Mouse (Mus musculus): ENCODE measurements at regions not wholly inside any gene's neighbourhood (a gene's known extent, or its start where the extent isn't known, plus 50 kb on each side); places are given as distances from the start of the nearest gene placed in this dataset.
A peak's percentile ranks its signal among the peaks of the same experiment; 100 is the strongest.

DNA sequence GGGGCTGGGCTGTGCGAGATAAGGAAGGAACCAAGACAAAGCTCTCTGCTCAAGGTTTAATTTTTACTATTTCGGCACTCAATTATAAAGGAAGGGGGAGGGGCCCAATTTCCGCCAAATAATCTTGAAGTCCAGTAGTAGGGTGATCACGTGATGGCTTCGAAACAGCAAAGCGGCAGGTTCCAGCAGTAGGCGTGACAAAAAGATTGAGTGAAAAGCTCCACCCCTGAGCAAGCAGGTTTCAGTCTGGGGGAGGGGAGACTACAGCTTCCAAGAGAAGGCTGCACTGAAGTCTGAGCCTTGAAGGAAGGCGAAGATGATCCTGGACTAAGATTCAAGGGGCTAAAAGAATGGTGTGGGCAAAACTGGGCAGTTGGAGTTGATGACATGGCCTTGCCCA lies 222.9 kb downstream of the Enc1 start:
- Histone ChIP-seq H3K27ac (ENCODE audit: control insufficient read depth, insufficient read depth, low read depth, low read length) (no peak overlapping the region), H3K4me1 (ENCODE audit: control insufficient read depth, insufficient read depth, low read length) (no peaks in the 10 kb centered on the region), H3K4me3 (ENCODE audit: control insufficient read depth, low read depth, low read length) (no peak overlapping the region), H3K27me3 (ENCODE audit: control insufficient read depth, insufficient read depth, low read length) (no peaks in the 10 kb centered on the region), H3K36me3 (ENCODE audit: control insufficient read depth, insufficient read depth, low read length) (no peaks in the 10 kb centered on the region)
- TF ChIP-seq CTCF (IDR thresholded peaks at IDR 0.05; ENCODE audit: control insufficient read depth, insufficient read depth, insufficient replicate concordance, low read depth, low read length) (no peak), POLR2A (IDR thresholded peaks at IDR 0.05; ENCODE audit: control insufficient read depth, low read depth, low read length) (no peak)

DNA sequence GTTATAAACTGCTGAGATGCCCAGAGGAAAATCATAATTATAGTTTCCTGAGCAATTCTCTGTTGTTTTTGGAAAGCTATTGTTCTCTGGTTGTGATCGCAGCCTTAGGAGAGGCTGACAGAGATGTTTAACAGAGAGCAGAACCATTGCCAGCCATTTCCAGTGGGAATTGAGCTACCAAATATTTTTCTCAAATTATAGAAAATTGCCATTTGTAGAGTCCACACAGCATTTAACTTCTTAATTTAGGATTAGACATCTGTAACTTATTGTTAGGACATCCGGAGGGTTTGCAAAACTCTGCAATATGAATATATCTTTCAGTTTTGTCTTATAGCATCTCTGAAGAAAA lies 222.0 kb downstream of the Enc1 start:
- H3K4me3 ChIP-seq (ENCODE audit: control insufficient read depth, low read depth, low read length) = no peak overlapping the region
- no peaks in the 10 kb centered on the region for H3K36me3 ChIP-seq (ENCODE audit: control insufficient read depth, insufficient read depth, low read length)
- H3K4me1 ChIP-seq (ENCODE audit: control insufficient read depth, insufficient read depth, low read length) = no peaks in the 10 kb centered on the region
- H3K27ac ChIP-seq (ENCODE audit: control insufficient read depth, insufficient read depth, low read depth, low read length) = no peak overlapping the region
- TF ChIP-seq POLR2A (IDR thresholded peaks at IDR 0.05; ENCODE audit: control insufficient read depth, low read depth, low read length) (no peak), CTCF (IDR thresholded peaks at IDR 0.05; ENCODE audit: control insufficient read depth, insufficient read depth, insufficient replicate concordance, low read depth, low read length) (no peak)
- no peaks in the 10 kb centered on the region for H3K27me3 ChIP-seq (ENCODE audit: control insufficient read depth, insufficient read depth, low read length)

DNA sequence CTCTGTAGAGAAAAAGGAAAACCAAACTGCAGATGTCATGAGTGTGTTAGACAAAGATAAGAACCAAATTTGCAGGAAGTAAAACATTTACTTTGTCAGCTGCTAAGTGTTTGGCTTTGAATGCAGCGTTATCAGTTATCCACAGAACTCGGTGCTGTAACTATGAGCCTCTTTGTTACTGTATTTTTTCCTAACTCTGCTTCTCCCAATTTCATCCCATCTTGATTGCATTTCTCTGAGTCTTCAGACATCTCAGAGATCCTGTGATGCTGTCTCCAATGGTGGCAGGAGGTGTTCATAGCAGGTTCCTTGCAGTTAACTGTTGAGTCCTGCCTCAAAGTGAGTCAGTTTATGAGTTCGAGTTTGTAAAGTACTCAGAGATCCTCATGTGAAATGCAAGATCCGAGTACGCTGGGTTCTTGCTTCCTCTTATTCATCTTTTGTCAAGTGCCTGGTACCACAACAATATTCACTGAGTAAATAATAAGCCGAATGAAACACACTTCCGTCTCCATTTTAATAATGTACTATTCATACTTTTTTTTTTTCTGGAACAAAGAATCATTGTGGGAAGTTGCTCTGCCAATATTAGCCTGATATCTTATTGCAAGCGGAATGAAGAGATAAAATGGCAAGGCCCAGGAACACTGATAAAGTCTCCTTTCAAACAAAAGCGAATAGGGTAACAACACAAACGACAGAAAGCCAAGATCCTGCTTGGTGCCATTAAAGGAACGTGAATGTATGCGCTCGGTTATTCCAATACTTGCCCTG lies 221.4 kb downstream of the Enc1 start:
- TF ChIP-seq POLR2A (IDR thresholded peaks at IDR 0.05; ENCODE audit: control insufficient read depth, low read depth, low read length) = no peak
- no peak for TF ChIP-seq CTCF (IDR thresholded peaks at IDR 0.05; ENCODE audit: control insufficient read depth, insufficient read depth, insufficient replicate concordance, low read depth, low read length)
- H3K4me3 ChIP-seq (ENCODE audit: control insufficient read depth, low read depth, low read length) = no peak overlapping the region
- no peaks in the 10 kb centered on the region for H3K4me1 ChIP-seq (ENCODE audit: control insufficient read depth, insufficient read depth, low read length)
- H3K36me3 ChIP-seq (ENCODE audit: control insufficient read depth, insufficient read depth, low read length) = no peaks in the 10 kb centered on the region
- 0 out of 2 replicates have a peak overlapping the region, but pooled peaks have one; percentile 21 for H3K27ac ChIP-seq (ENCODE audit: control insufficient read depth, insufficient read depth, low read depth, low read length)
- no peaks in the 10 kb centered on the region for H3K27me3 ChIP-seq (ENCODE audit: control insufficient read depth, insufficient read depth, low read length)

DNA sequence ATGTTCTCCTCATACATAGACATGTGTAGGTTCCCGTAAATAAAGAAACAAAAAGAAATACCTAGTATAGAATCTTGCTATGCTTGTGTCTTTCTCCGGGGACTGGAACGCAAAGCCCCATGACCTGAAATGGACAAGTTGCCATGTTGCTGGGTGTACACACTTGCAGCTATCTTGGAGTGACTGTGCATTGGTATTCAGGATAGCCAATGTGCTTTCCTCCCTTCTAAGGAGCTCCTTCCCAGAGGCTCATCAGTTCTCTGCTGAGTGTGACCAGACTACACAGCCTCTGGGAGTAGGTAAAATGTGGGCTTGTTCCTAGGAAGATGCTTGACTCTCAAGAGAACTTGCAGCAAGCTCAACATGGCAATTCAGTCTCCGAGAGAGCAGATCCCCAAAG lies 220.3 kb downstream of the Enc1 start:
- no peak overlapping the region for H3K27ac ChIP-seq (ENCODE audit: control insufficient read depth, insufficient read depth, low read depth, low read length)
- no peak overlapping the region for H3K4me3 ChIP-seq (ENCODE audit: control insufficient read depth, low read depth, low read length)
- H3K36me3 ChIP-seq (ENCODE audit: control insufficient read depth, insufficient read depth, low read length) = no peaks in the 10 kb centered on the region
- H3K4me1 ChIP-seq (ENCODE audit: control insufficient read depth, insufficient read depth, low read length) = no peaks in the 10 kb centered on the region
- no peak for TF ChIP-seq CTCF (IDR thresholded peaks at IDR 0.05; ENCODE audit: control insufficient read depth, insufficient read depth, insufficient replicate concordance, low read depth, low read length)
- TF ChIP-seq POLR2A (IDR thresholded peaks at IDR 0.05; ENCODE audit: control insufficient read depth, low read depth, low read length) = no peak
- H3K27me3 ChIP-seq (ENCODE audit: control insufficient read depth, insufficient read depth, low read length) = no peaks in the 10 kb centered on the region

DNA sequence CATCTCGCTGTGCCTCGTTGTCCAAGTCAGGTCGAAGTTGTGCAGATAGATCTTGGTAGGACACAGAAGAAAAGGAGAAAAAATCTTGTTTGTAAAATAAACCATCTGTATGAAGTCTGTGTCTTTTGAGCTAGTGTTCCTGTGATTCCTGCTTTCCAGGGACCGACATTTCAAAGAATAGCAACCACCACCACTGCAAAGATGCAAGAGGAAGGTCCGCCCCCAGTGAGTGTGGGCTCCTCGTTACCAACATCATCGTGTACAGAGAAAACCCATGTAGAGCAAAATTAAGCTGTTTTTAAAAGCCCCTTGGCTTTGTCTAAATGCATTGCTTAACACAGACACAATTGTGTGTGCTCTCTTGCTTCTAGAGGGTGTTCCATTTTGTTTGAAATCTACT lies 218.2 kb downstream of the Enc1 start:
- no peak for TF ChIP-seq POLR2A (IDR thresholded peaks at IDR 0.05; ENCODE audit: control insufficient read depth, low read depth, low read length)

DNA sequence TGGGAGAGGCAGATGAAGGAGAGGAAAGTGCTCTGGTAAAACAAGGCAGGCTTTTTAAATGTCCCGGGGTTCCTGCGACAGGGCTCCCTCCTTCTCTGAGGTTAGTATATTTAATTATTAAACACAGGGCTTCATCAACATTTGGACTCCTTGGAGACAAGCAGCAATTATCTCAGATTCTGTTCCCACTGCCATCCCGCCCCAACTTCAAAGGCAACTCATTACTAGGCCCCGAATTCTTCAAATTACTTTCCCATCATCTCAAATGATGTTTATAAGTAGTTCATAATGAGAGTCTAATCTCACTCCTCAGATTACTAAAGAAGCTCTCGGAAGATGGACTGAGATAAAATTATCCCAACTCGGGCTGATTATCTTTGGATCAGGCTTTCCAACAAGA lies 215.1 kb downstream of the Enc1 start:
- Histone ChIP-seq H3K4me1 (ENCODE audit: control insufficient read depth, insufficient read depth, low read length) (no peaks in the 10 kb centered on the region), H3K27me3 (ENCODE audit: control insufficient read depth, insufficient read depth, low read length) (no peaks in the 10 kb centered on the region), H3K27ac (ENCODE audit: control insufficient read depth, insufficient read depth, low read depth, low read length) (no peak overlapping the region), H3K36me3 (ENCODE audit: control insufficient read depth, insufficient read depth, low read length) (no peaks in the 10 kb centered on the region), H3K4me3 (ENCODE audit: control insufficient read depth, low read depth, low read length) (no peak overlapping the region)
- TF ChIP-seq CTCF (IDR thresholded peaks at IDR 0.05; ENCODE audit: control insufficient read depth, insufficient read depth, insufficient replicate concordance, low read depth, low read length) = no peak
- TF ChIP-seq POLR2A (IDR thresholded peaks at IDR 0.05; ENCODE audit: control insufficient read depth, low read depth, low read length) = no peak

More for the DNA sequence above, 218.2 kb downstream of the Enc1 start:
- Histone ChIP-seq H3K27me3 (ENCODE audit: control insufficient read depth, insufficient read depth, low read length) (no peaks in the 10 kb centered on the region), H3K27ac (ENCODE audit: control insufficient read depth, insufficient read depth, low read depth, low read length) (no peak overlapping the region), H3K4me3 (ENCODE audit: control insufficient read depth, low read depth, low read length) (no peak overlapping the region), H3K36me3 (ENCODE audit: control insufficient read depth, insufficient read depth, low read length) (no peaks in the 10 kb centered on the region), H3K4me1 (ENCODE audit: control insufficient read depth, insufficient read depth, low read length) (no peaks in the 10 kb centered on the region)

DNA sequence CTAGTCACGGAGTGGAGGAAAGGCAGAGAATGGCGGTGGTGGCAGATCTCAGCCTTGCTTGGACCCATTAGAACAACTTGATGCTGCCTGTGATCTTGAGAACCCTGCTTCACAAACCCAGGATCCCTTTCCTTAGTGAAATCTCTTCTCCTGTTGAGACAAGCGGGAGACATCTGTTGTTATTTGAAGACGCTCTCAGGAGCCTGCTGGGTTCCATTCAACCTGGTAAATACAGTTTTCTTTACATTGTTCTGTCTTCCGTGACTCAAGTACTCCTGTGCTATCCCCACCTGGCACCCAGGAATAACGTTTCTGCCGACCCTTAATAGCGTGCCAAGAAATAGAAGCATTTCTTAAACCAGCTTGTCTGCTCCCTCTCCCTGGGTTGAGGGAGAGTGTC lies 213.8 kb downstream of the Enc1 start:
- H3K4me3 ChIP-seq (ENCODE audit: control insufficient read depth, low read depth, low read length) = no peak overlapping the region
- no peaks in the 10 kb centered on the region for H3K36me3 ChIP-seq (ENCODE audit: control insufficient read depth, insufficient read depth, low read length)
- no peaks in the 10 kb centered on the region for H3K27me3 ChIP-seq (ENCODE audit: control insufficient read depth, insufficient read depth, low read length)
- H3K27ac ChIP-seq (ENCODE audit: control insufficient read depth, insufficient read depth, low read depth, low read length) = no peak overlapping the region
- no peaks in the 10 kb centered on the region for H3K4me1 ChIP-seq (ENCODE audit: control insufficient read depth, insufficient read depth, low read length)
- TF ChIP-seq POLR2A (IDR thresholded peaks at IDR 0.05; ENCODE audit: control insufficient read depth, low read depth, low read length) (no peak), CTCF (IDR thresholded peaks at IDR 0.05; ENCODE audit: control insufficient read depth, insufficient read depth, insufficient replicate concordance, low read depth, low read length) (no peak)

DNA sequence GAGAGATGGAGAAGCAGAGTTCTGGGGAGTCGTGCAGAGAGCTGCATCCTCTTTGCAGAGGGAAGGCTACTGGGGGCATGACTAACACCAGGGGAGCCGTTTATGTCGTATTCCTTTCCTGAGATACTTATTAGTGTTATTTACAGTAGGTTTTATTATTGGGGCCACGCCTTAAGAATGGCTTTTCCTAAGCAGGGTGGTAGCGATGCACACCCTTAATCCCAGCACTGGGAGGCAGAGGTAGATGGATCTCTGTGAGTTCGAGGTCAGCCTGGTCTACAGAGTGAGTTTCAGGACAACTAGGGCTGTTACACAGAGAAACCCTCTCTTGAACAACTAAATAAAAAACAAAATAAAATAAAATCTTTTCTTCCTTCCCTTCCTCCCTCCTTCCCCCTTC lies 212.6 kb downstream of the Enc1 start:
- TF ChIP-seq CTCF (IDR thresholded peaks at IDR 0.05; ENCODE audit: control insufficient read depth, insufficient read depth, insufficient replicate concordance, low read depth, low read length) = no peak
- H3K27me3 ChIP-seq (ENCODE audit: control insufficient read depth, insufficient read depth, low read length) = no peaks in the 10 kb centered on the region
- H3K4me1 ChIP-seq (ENCODE audit: control insufficient read depth, insufficient read depth, low read length) = no peaks in the 10 kb centered on the region
- no peaks in the 10 kb centered on the region for H3K36me3 ChIP-seq (ENCODE audit: control insufficient read depth, insufficient read depth, low read length)
- H3K4me3 ChIP-seq (ENCODE audit: control insufficient read depth, low read depth, low read length) = no peak overlapping the region
- no peak overlapping the region for H3K27ac ChIP-seq (ENCODE audit: control insufficient read depth, insufficient read depth, low read depth, low read length)
